In genomic region chr12:65075085-65075732, GRCm38 (mm10) we compare ENCODE assay signal across 8 mouse cellular contexts. TPM values are rescaled to one million over a fixed set of nuclear protein-coding genes. Genes with fewer than 3 reads are reported as not detected.
DNase-seq lines count a peak whose midpoint lies in the region; ATAC-seq lines count a peak whose summit lies in the region.

Gene Fancm (plus strand): TSS chr12:65075603.

- peak within 1 kb of the TSS; percentile 79 for H3K4me3 ChIP-seq in heart, embryonic 14.5 days (ENCODE audit: control insufficient read depth in 1 of 2, insufficient read depth in 1 of 2, low read depth in 1 of 2, low read length in 2 of 2)
- H3K4me3 ChIP-seq in liver, embryonic 13.5 days (replicated peaks), result peak within 1 kb of the TSS; percentile 96
- peak within 1 kb of the TSS; percentile 77 for H3K4me3 ChIP-seq in stomach, embryonic 16.5 days (replicated peaks; ENCODE audit: low read length)

- H3K9me3 ChIP-seq in heart, embryonic 14.5 days (ENCODE audit: control insufficient read depth, low read length), result no peaks in the 10 kb centered on the region
- H3K9me3 ChIP-seq in liver, embryonic 13.5 days (replicated peaks), result no peaks in the 10 kb centered on the region
- H3K9me3 ChIP-seq in stomach, embryonic 16.5 days (replicated peaks; ENCODE audit: control insufficient read depth, low read length), result no peaks in the 10 kb centered on the region

- peak within 1 kb of the TSS; percentile 67 to 92 for H3K27ac ChIP-seq in heart, embryonic 14.5 days (replicated peaks in 1 of 2; ENCODE audit: control insufficient read depth in 1 of 2, insufficient read depth in 1 of 2, low read depth in 2 of 2, low read length in 2 of 2)
- H3K27ac ChIP-seq in liver, embryonic 13.5 days, result peak within 1 kb of the TSS; percentile 83
- H3K27ac ChIP-seq in stomach, embryonic 16.5 days (ENCODE audit: low read length), result peak within 1 kb of the TSS; percentile 86

- peaks cover 6 to 18% of the 10 kb centered on the region in 2 experiments; a peak in 3 of 4 replicates for H3K4me1 ChIP-seq in heart, embryonic 14.5 days (ENCODE audit: control insufficient read depth in 2 of 2, insufficient read depth in 2 of 2, low read length in 2 of 2)
- peaks cover 56% of the 10 kb centered on the region for H3K4me1 ChIP-seq in liver, embryonic 13.5 days (replicated peaks)
- peaks cover 19% of the 10 kb centered on the region for H3K4me1 ChIP-seq in stomach, embryonic 16.5 days (ENCODE audit: control insufficient read depth, insufficient read depth, low read length)

- WGBS in heart, embryonic 14.5 days, result 2% methylated on average over 39 of the region's 39 CpGs
- WGBS in liver, embryonic 13.5 days (ENCODE audit: insufficient replicate concordance), result 2% methylated on average over 39 of the region's 39 CpGs
- 1% methylated on average over 39 of the region's 39 CpGs for WGBS in stomach, embryonic 16.5 days

- H3K4me2 ChIP-seq in heart, embryonic 14.5 days (ENCODE audit: low read length), result peak within 1 kb of the TSS; percentile 90
- peak within 1 kb of the TSS; percentile 92 for H3K4me2 ChIP-seq in liver, embryonic 13.5 days
- H3K4me2 ChIP-seq in stomach, embryonic 16.5 days (ENCODE audit: low read depth, low read length), result peak within 1 kb of the TSS; percentile 94

- DNase-seq in c-Kit-negative CD71-positive TER-119-positive erythroid progenitor cells, embryonic 14.5 days (ENCODE audit: low read depth, low spot score), result peak; percentile 85
- DNase-seq in fibroblast of lung, adult 2 months (ENCODE audit: low read depth), result peak; percentile 71
- peak; percentile 94 for DNase-seq in kidney, postnatal 14 days
- DNase-seq in liver, embryonic 13.5 days, result peak; percentile 87
- peak; percentile 88 for DNase-seq in neural tube, embryonic 10.5 days (ENCODE audit: extremely low spot score, low spot score)

- ATAC-seq in CD4-positive, CD25-positive, alpha-beta regulatory T cell, adult 4 months, result peak; percentile 65
- ATAC-seq in heart, embryonic 14.5 days (ENCODE audit: insufficient number of reproducible peaks, insufficient read depth, low FRiP score, low read depth), result peak; percentile 24
- ATAC-seq in liver, embryonic 13.5 days (ENCODE audit: low read depth), result peak; percentile 49
- ATAC-seq in stomach, embryonic 16.5 days (ENCODE audit: insufficient read depth, low FRiP score), result peak; percentile 47; the same call in 1 of the 2 replicates

- H3K9ac ChIP-seq in heart, embryonic 14.5 days (ENCODE audit: low read length), result peak within 1 kb of the TSS; percentile 81
- peak within 1 kb of the TSS; percentile 93 for H3K9ac ChIP-seq in liver, embryonic 13.5 days
- H3K9ac ChIP-seq in stomach, embryonic 16.5 days (ENCODE audit: low read length), result peak within 1 kb of the TSS; percentile 93

- H3K27me3 ChIP-seq in heart, embryonic 14.5 days (ENCODE audit: control insufficient read depth, insufficient read depth, low read length), result no peaks in the 10 kb centered on the region
- H3K27me3 ChIP-seq in liver, embryonic 13.5 days, result no peaks in the 10 kb centered on the region
- H3K27me3 ChIP-seq in stomach, embryonic 16.5 days (ENCODE audit: control insufficient read depth, insufficient read depth, low read length), result no peaks in the 10 kb centered on the region

- peaks cover 18% of the 10 kb centered on the region for H3K36me3 ChIP-seq in heart, embryonic 14.5 days (ENCODE audit: control insufficient read depth, insufficient read depth, low read length)
- peaks cover 10% of the 10 kb centered on the region for H3K36me3 ChIP-seq in liver, embryonic 13.5 days
- no peaks in the 10 kb centered on the region for H3K36me3 ChIP-seq in stomach, embryonic 16.5 days (ENCODE audit: control insufficient read depth, insufficient read depth, low read length)

RNA-seq across cellular contexts. Expression of gene Fancm, which starts in this region (rescaled TPM):
- polyA plus RNA-seq in CD4-positive, CD25-positive, alpha-beta regulatory T cell, adult 4 months (2017; shearing (Covaris generic)), result 1 to 10 TPM; 3.6 to 6.6 TPM
- polyA plus RNA-seq in heart, embryonic 14.5 days (2014; fragmentation: Nextera tagmentation; extraction: Ambion mirVana), result 9.3 and 9.4 TPM in 2 replicates
- 6.3 and 6.8 TPM in 2 replicates for polyA plus RNA-seq in liver, embryonic 13.5 days (2015; fragmentation: Nextera tagmentation; extraction: Ambion mirVana)
- polyA plus RNA-seq in stomach, embryonic 16.5 days (2015; fragmentation: Nextera tagmentation; extraction: Ambion mirVana), result 4.3 and 4.4 TPM in 2 replicates

Comparison
In these comparisons a context has a peak if more than half of its experiments do, and no peak if none do; other contexts are left out.
1. Peak in every context shown above with its lines: DNase-seq, ATAC-seq, H3K4me3 ChIP-seq and H3K27ac ChIP-seq.